Mouse (Mus musculus) B cell, adult 2 months (primary cell): ENCODE results near the gene Gm35315.
"Not testable (repeated sequence)": the region's sequence is repeated elsewhere in the genome, so short reads cannot be mapped to it uniquely, and the experiment has no call there.

Experiments used
- DNase-seq, 2 experiments: peaks; one replicate each; pipeline ENCODE4 v3.0.0; 2022

The Gm35315 gene

DNA sequence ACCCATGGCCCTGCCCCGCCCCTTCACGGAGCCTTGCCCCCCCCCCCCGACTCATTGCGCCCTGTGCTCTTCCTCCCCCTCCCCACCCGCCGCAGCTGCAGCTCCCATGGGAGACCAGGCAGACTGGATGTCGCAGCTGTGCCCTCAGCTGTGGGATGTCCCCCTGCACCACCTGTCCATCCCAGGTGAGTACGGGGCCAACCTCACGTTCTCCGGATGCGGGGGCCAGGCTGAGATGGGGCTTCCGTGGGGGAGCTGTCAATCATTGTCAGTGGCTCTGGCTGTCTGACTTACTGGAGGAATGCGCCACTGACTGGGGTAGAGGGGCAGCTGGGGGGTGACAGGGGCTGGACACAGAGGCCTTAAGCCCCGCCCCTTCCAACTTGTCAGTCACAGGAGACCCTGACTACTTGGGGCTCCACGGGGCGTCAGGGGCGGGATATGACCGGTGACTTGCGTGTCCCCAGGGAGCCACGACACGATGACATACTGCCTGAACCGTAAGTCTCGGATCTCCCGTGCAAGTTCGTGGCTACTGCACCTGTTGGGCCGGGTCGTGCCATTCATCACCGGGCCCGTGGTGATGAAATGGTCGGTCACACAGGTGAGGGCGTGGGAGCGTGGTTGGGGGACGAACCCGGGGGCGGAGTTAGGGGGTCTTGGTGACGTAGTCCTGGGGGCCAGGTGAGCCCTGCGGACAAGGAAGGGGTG, 6.9 kb upstream of the Gm35315 start:
- DNase-seq, result peak; percentile 63 to 68

DNA sequence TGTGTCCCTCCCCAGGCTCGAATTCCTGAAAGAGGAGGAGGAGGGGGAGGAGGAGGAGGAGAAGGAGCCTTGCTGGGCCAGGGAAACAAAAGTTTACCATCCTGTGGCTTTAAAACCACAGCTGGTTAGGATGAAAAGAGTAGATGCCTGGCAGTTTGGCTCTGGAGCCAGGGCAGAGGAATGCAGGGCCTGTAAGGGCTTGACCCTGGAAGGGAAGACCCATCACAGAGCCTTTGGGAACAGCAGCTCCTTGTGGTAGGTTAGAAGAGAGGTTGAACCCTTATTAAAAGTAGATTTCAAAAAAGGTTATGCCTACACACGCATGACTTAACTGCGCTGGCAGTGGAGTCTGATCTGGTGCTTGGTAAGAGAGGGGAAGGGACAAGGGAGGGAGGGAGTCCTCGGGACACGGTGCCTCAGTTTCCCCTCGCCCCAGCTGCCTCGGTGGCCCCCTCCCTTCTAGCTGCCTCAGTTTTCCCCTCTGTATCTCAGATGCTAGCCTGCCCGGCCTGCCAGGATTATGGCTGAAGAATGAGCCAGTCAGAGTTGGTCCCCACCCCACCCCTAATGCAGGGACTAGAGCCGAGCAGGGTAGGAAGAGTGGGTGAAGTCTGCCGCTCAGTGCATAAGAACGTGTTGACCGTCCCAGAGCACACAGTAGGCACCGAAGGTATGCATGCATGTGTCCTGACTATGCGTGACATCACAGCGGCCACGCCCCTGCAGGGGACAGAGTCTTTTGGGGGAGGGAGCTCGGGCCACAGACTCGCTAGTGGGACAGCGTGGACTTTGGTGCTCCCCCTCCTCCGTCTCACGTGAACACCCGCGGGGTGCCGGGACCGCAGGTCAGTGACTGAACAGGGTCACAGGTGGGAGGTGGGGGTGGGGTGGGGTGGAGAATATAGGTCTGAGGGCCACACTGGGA, 5.7 kb upstream of the Gm35315 start, which contains the start of gene Plcxd1:
Plcxd1 (plus strand) TSS at position 314 of the 925 bp plus-strand sequence.
- DNase-seq, result peak in 1 of 2 experiments; percentile 6

DNA sequence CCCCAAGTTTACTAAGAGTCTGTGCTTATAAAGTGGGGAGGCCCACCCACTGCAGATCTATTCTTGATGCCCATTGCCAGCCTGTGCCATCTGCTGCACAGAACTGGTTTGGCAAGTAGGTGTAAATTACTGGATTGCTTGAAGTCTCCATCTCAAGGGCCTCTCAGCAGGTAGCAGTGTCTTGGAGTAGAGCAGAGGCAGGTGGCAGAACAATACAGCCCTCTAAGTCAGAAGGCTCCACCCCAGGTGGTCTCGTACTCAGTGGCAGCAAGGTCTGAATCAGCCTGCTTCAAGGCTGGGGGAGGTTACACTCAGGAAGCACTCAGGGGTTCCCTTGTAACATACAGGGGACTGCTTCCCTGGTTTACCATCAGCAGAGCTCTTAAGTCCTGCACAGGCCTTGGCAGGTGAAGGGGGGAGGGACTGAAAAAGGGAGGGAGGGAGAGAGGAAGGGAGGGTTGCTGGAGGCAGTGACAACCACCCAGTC, 4.8 kb upstream of the Gm35315 start:
- no peak for DNase-seq

DNA sequence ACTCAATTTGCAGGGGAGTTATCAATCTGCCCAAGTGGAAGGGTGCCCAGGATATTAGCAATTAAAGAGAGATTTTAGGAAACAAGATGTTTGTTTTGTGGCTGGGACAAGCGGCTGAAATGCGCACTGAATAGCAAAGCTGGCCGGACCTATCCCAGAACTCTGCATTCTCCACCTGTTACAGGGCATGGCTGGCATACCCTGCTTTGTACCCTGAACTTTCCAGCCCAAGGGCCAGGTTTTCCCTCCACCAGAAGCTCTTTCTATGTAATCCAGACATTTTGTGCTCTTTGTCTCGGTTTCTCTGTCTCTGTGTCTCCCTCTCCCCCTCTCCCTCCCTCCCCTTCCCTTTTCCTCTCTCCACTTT, 610 bp upstream of the Gm35315 start:
- DNase-seq, result no peak

DNA sequence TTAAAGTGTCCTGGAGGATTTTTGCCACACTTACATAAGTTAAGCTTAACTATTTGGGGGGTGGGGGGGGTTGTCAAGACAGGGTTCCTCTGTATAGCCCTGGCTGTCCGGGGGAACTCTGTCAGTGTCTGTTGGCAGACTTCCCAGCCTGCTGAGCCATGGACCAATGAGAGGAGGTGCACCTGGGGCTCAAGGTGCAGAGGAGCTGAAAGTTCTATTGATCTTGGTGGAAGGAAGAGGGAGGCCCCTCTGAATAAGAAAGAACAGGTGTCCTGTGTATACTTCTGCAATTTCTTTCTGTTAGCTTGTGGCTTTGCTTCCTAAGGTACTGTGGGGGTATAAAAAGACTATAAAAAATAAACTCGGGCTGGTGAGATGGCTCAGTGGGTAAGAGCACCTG, 2.7 kb downstream of the Gm35315 start:
- no peak for DNase-seq

DNA sequence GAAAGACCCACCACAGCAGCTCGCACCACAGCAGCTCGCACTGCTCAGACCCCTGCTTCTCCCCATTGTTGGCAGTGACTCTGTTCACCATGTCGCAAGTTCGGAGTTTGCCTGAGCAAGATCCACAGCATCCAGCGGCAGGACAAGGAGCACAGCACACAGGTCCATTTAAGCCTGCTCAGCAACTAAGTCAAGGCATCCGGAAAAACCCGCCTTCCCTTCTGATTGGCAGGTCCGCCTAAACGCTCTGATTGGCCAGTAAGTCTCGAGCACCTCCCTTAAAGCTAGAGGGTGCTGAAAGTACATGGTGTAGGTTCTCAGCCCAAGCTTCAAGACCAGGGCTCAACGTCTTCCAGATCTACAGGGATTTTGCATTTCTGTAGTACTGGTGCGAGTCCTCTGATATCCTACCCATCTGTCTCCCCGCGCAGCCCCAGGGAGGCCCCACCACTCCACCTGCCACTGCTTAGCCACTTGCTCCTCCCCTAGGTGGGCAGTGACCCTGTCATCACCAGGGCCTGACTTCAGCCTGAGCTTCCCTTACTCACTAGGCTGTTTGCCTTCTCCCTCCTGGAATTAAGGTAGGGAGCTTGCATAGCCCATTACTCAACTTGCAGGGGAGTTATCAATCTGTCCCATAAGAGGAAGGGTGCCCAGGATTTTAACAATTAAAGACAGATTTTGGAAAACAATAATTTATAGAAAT, 7.9 kb downstream of the Gm35315 start:
- DNase-seq, result no peak

DNA sequence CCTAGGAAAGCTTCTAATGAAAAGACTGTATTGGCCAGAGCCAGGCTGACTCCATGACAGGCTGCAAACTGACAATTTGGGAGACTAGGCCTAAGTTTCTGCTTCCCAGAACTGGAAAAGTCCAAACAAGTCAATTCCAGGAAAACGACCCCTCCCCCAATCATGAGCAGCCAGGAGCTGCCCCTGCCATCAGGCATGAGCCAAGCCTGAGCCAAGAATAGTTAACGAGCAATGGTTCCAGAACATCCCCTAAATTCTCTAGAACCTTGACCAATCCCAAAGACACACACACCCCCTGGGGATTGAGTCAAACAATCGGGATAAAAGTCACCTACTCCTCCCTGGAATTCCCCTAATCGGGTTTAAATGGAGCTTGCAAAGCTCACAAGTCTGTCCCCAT, 11.3 kb downstream of the Gm35315 start:
- DNase-seq, result no peak

DNA sequence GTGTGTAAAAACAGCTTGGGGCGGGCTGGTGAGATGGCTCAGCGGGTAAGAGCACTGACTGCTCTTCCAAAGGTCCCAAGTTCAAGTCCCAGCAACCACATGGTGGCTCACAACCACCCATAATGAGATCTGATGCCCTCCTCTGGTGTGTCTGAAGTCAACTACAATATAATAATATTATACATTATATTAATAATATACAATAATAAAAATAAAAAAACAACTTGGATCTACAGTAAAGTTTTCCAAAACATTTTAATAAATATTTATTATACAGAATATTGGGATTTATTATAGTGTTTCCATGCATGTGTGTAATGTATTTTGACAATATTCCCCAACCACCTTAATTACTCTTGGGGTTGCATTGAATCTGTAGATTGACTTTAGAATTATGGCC, 21.8 kb downstream of the Gm35315 start, which contains the start of gene Gm17655:
Gm17655 (minus strand) TSS at position 101 of the 400 bp plus-strand sequence.
- DNase-seq, result not testable (repeated sequence)

DNA sequence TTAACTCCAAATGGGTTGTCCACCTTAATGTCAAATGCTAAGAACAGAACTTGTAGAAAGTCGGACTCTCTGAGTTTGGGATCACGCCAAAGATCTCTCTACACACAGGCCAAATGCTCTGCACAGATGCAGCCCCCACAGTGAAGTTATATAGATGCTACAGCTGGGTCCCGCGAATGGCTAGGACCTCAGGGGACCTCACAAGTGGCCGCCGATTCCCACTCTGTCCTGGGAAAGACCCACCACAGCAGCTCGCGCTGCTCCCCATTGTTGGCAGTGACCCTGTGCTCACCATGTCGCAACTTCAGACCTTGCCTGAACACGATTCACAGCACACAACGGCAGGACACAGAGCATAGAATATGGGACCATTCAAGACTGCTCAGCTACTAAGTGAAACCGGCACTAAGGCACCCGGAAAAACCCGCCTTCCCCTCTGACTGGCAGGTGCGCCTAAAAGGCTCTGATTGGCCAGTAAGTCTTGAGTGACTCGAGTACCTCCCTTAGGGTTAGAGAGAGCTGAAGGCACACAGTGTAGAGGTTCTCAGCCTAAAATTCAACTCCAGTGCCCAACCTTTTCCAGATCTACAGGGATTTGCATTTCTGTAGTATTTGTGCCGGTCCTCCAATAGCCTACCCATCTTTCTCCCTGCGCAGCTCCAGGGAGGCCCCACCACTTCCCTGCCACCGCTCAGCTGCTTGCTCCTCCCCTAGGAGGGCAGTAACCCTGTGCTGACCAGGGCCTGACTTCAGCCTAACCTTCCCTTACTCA, 36.4 kb downstream of the Gm35315 start:
- DNase-seq, result peak; percentile 81 to 83
